Mouse (Mus musculus) heart, postnatal 0 days (tissue): ENCODE measurements at regions not wholly inside any gene's neighbourhood (a gene's known extent, or its start where the extent isn't known, plus 50 kb on each side); places are given as distances from the start of the nearest gene placed in this dataset.
A peak's percentile ranks its signal among the peaks of the same experiment; 100 is the strongest.

Experiments used
- ATAC-seq: fragments of 200-750 bp; cut with Nextera tagmentation; 2 replicates; pipeline ENCODE4 v1.8.0; 2017; ENCODE audit warnings: low read depth, moderate number of reproducible peaks, moderate library complexity; ENCODE audit not compliant: insufficient read depth
- DNase-seq: peaks from one replicate; pipeline ENCODE4 v3.0.0-alpha.2; 2016; ENCODE audit warnings: low spot score
- H3K27ac ChIP-seq: fragments of 300-500 bp; sonication (generic); 2 replicates; pipeline ENCODE4 v1.5.1; 2014; ENCODE audit warnings: low read depth, mild to moderate bottlenecking
- H3K27me3 ChIP-seq: fragments of 300-500 bp; sonication (generic); 2 replicates; pipeline ENCODE4 v1.6.1; 2014; ENCODE audit warnings: low read length, mixed read lengths; ENCODE audit not compliant: control insufficient read depth, insufficient read depth
- H3K36me3 ChIP-seq: fragments of 300-500 bp; sonication (generic); replicated peaks from 2 replicates; pipeline ENCODE4 v1.6.1; 2014; ENCODE audit warnings: low read length, mixed read lengths; ENCODE audit not compliant: control insufficient read depth, insufficient read depth
- H3K4me1 ChIP-seq: fragments of 300-500 bp; sonication (generic); 2 replicates; pipeline ENCODE4 v1.6.1; 2014; ENCODE audit warnings: antibody characterized with exemption; ENCODE audit not compliant: control insufficient read depth, insufficient read depth
- H3K4me2 ChIP-seq: fragments of 300-500 bp; sonication (generic); 2 replicates; pipeline ENCODE4 v1.6.1; 2014; ENCODE audit warnings: low read depth, mild to moderate bottlenecking, low read length, moderate library complexity
- H3K4me3 ChIP-seq: fragments of 300-500 bp; sonication (generic); 2 replicates; pipeline ENCODE4 v1.5.1; 2014; ENCODE audit warnings: low read depth, low read length
- H3K9ac ChIP-seq: fragments of 300-500 bp; sonication (generic); replicated peaks from 2 replicates; pipeline ENCODE4 v1.6.1; 2014; ENCODE audit warnings: low read depth, low read length, mixed read lengths
- H3K9me3 ChIP-seq: fragments of 300-500 bp; sonication (generic); replicated peaks from 2 replicates; pipeline ENCODE4 v1.6.1; 2016; ENCODE audit warnings: low read length; ENCODE audit not compliant: control insufficient read depth
- CTCF ChIP-seq: IDR thresholded peaks from 2 replicates; pipeline ENCODE4 v1.5.1; 2016; ENCODE audit warnings: antibody characterized with exemption, control low read depth, low read depth
- EP300 ChIP-seq: IDR thresholded peaks from 2 replicates; pipeline ENCODE4 v1.6.1; 2016; ENCODE audit warnings: antibody characterized with exemption, low read depth
- WGBS: fragments of 180-500 bp; shearing (Covaris S2); extraction: QIAGEN DNeasy Blood & Tissue Kit; methylation state at CpG from one replicate; pipeline ENCODE4 v1.1.7; 2014; 5-methylcytosine and 5-hydroxymethylcytosine counted together

DNA sequence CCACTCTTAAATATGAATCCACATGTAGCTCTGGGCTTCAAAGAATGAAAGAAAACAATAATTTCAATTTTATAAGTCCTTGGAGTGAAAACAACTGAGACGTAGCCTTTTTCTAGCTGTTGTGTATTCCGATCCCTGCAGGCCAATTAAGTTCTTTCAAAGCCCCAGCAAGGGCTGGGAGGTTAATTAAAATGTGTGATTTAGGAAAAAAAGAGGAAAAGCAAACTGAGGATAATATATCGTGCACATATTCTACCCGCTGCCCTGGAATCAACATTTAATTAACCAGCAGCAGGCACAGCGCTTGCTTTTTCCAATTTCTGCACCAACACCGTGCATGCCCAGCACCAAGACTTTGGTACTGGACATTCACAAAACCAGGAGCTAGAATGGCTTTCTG is 167.0 kb downstream of the Nectin3 start:
- no peak overlapping the region for H3K4me2 ChIP-seq
- H3K9ac ChIP-seq, result no peak overlapping the region
- no peak for DNase-seq
- no peaks in the 10 kb centered on the region for H3K9me3 ChIP-seq
- H3K4me3 ChIP-seq, result no peak overlapping the region
- H3K27me3 ChIP-seq, result no peaks in the 10 kb centered on the region
- ATAC-seq, result no peak
- WGBS, result 92% methylated on average over 6 of the region's 6 CpGs
- TF ChIP-seq EP300 (no peak), CTCF (no peak)
- no peaks in the 10 kb centered on the region for H3K4me1 ChIP-seq
- H3K36me3 ChIP-seq, result no peaks in the 10 kb centered on the region
- H3K27ac ChIP-seq, result no peak overlapping the region

GRCm38 (mm10) chr16:46299079-46299721 is 144.3 kb upstream of the Gm4737 start:
- H3K4me2 ChIP-seq, result no peak overlapping the region
- 60% methylated on average over 3 of the region's 3 CpGs for WGBS
- TF ChIP-seq EP300, result no peak
- no peak for TF ChIP-seq CTCF
- no peak overlapping the region for H3K9ac ChIP-seq
- DNase-seq (no peak), ATAC-seq (no peak)
- no peak overlapping the region for H3K27ac ChIP-seq
- no peak overlapping the region for H3K4me3 ChIP-seq
- no peaks in the 10 kb centered on the region for H3K36me3 ChIP-seq
- no peaks in the 10 kb centered on the region for H3K9me3 ChIP-seq
- no peaks in the 10 kb centered on the region for H3K4me1 ChIP-seq
- H3K27me3 ChIP-seq, result no peaks in the 10 kb centered on the region

GRCm38 (mm10) chr16:46297192-46297591 is 142.3 kb upstream of the Gm4737 start:
- 82% methylated on average over 2 of the region's 2 CpGs for WGBS
- Histone ChIP-seq H3K27ac (no peak overlapping the region), H3K27me3 (no peaks in the 10 kb centered on the region), H3K4me2 (no peak overlapping the region), H3K9ac (no peak overlapping the region), H3K4me3 (no peak overlapping the region), H3K4me1 (no peaks in the 10 kb centered on the region), H3K9me3 (no peaks in the 10 kb centered on the region), H3K36me3 (no peaks in the 10 kb centered on the region)
- DNase-seq (no peak), ATAC-seq (no peak)
- TF ChIP-seq EP300 (no peak), CTCF (no peak)

GRCm38 (mm10) chr16:46296412-46296811 is 141.5 kb upstream of the Gm4737 start:
- TF ChIP-seq EP300 (no peak), CTCF (no peak)
- Histone ChIP-seq H3K36me3 (no peaks in the 10 kb centered on the region), H3K4me1 (no peaks in the 10 kb centered on the region), H3K9me3 (no peaks in the 10 kb centered on the region), H3K4me3 (no peak overlapping the region), H3K27ac (no peak overlapping the region), H3K4me2 (no peak overlapping the region), H3K27me3 (no peaks in the 10 kb centered on the region), H3K9ac (no peak overlapping the region)
- no peak for DNase-seq
- WGBS, result 38% methylated on average over 2 of the region's 2 CpGs
- ATAC-seq, result no peak

DNA sequence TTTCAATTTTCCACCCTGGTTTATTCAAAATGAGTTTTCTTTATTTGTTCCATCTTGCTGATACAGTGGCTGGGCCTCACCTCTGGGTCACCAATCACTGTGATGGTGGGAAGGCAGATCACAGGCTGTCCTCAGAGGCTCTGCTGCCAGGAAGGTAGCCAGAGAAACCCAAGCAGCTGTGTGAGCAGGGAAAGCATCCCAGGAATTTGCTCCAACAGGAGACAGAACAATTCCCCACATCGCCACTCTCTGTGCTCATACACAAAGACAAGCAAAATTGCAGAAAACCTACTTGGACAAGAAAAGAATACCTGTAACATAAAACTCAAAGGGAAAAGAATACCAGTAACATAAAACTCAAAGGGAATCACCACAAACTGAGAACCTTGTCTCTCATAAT is 139.0 kb upstream of the Gm4737 start:
- Histone ChIP-seq H3K27me3 (no peaks in the 10 kb centered on the region), H3K36me3 (no peaks in the 10 kb centered on the region), H3K4me2 (no peak overlapping the region), H3K27ac (no peak overlapping the region), H3K9me3 (no peaks in the 10 kb centered on the region), H3K4me1 (no peaks in the 10 kb centered on the region), H3K4me3 (no peak overlapping the region), H3K9ac (no peak overlapping the region)
- WGBS, result 33% methylated on average over 1 of the region's 1 CpGs
- ATAC-seq, result no peak
- peak; percentile 9 for DNase-seq
- TF ChIP-seq CTCF, result no peak
- TF ChIP-seq EP300, result no peak
